Mouse (Mus musculus): Measurements from ENCODE around the gene Sgsm3.

Gene Sgsm3

DNA sequence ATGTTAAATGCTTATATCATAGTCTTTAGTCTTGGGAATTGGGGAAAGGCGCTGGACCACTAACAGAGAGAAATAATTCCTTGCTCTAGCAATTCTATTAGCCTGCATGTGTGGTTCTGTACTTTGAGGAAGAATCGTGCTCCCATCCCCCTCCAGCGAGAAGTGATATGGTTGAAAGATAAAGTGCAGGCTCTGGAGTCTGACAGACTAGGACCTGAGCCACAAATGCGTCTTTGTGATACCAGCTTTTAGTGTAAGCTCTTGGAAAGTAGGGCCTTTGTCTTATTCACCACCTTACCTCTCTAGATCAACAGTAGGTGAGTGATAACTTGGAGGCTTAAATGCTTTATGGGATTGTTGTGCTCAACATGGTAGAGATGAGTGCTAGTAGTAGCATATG is 3.6 kb downstream of the Sgsm3 start:
- no peak for DNase-seq (ENCODE audit: low spot score)

DNA sequence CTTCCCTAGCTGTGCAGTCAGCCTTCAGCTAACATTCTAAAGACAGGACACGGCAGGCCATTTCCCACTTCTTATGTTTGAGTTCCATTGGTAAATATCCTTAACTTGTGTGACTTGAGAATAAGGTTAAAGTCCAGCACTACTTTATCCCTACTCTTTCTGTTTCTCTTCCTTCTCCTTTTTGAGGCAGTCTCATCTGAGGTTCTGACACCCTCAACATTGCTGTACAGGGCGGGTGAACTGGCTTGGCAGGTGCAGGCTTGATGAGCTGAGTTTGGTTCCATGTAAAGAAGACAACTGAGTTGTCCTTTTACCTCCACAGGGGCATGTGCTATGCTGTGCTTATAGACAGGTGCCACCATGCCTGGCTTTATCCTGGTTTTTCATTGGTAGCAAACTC is 5.7 kb downstream of the Sgsm3 start:
- DNase-seq (ENCODE audit: low spot score), result no peak

DNA sequence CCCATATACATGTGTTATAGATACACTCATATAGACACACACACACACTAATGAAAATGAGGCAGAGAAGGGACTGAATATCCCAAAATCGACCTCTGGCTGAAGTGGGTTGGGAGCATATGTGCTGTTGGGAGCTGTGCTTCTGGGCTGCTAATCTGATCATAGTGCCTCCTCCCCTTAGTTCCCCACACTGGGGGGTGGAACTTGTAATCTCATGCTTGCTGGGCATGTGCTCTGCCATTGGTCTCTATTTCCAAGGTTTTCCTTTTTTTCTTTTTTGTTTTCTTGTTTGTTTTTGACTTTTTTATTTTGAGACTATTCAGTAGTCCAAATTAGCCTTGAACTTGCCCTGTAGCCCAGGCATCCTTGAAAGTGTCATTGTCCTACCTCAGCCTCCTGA is 10.8 kb downstream of the Sgsm3 start:
- no peak for DNase-seq (ENCODE audit: low spot score)

DNA sequence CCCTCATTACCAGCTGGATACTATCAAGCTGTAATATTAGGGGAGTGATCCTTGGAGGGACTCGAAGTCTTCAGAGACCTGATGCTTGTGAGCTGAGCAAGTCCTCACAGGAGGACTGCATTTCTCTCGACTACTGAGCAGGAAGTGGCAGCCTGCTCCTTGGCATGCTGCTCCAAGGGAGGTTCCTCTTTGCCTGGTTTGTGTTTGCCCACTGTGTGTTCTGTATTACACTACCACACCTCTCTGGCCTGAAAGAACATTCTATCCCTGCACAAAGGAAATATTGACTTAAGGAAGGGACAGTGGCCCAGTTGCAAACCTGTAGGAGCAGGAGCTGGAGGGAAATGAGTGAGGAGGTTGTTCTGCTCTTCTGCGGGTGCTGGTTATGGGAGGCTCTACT is 12.1 kb downstream of the Sgsm3 start:
- no peak for DNase-seq (ENCODE audit: low spot score)

DNA sequence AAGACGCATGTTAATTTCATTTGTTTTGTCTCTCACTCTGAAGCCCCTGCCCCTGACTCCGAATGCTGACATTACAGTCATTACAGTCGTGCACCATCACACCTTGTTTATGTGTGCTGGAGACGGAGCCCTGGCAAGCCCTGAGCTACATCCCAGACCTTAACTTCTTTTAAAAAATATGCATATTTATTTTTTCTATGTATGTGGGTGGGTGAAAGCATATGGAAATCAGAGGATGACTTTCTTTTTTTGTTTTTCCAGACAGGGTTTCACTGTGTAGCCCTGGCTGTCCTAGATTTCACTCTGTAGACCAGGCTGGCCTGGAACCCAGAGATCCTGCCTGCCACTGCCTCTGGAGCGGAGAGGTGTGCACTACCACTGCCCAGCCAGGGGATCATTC is 17.4 kb downstream of the Sgsm3 start:
- no peak for DNase-seq (ENCODE audit: low spot score)

DNA sequence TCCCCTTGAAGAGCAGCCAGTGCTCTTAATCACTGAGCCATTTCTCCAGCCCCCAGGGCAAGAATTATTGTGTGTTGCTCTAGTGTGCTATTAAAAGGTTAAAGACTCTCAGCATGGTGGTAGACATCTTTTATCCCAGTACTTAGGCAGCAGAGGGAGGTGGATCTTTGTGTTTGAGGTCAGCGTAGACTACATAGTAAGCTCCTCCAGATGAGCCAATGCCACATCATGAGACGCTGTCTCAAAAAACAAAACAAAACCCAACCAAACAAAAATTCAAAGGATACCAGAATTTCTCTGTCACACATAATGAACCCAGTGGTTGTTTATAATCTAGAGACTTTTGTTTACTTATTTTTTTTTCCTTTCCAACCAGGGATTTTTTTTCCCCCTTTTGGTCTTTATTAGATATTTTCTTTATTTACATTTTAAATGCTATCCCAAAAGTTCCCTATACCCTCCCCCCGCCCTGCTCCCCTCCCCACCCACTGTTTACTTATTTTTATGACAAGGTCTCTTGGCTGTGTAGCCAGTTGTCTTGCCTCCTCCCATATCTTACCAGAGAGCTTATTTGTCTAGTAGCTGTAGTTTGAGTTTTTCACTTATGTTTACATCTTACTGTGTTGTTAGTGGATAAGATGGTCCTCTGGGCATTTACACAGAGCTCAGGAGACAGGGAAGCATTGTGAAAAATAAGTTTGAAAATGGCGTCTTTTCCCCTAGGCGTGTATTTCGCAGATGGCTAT is 18.7 kb downstream of the Sgsm3 start:
- no peak for DNase-seq (ENCODE audit: low spot score)

DNA sequence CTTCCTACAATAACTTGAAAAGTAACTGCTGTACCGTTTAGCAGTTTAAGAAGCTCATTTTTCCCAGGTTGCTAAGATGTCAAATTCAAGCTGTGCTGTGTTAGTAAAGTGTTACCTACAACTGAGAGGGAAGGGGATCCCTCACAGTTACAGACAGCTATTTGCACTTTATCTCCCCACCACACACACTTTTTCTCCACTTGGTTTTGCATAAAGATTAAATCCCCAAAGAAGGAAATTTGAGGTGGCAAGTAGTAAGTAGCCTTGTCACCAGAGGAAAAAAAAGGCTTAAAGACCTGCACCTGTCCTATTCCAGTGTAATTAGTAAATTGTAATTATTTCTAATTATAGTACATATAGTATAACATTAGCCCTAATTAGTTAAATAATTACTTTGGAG is 19.5 kb downstream of the Sgsm3 start:
- DNase-seq (ENCODE audit: low spot score), result no peak

DNA sequence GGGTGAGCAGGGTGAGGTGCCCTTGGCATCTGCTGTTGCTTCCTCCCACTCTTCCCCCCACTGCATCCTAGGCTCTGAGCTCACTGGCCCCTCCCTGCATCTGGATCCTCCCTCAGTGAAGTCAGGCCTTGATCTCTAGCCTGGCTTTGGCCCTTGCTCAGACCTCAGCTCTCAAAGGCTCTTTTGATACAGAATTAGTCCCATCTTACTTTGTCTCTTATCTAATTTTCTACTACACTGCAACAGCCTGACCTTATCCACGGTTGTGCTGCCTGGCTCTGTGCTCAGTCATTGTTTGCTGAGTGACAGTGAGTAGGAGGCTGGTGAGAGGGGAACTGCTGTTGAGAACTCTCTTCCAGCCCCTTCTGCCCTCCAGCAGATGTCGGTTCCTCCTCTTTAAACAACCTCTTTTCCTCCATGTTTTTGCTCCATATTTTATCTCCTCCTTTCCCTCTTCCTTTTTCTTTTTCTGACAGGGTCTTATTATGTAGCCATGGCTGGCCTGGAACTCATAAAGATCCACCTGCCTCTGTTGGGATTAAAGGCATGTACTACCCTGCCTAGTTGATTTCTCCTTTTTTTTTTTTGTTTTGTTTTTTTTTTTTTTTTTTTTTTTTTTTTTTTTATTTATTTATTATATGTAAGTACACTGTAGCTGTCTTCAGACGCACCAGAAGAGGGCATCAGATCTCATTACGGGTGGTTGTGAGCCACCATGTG is 23.0 kb downstream of the Sgsm3 start:
- DNase-seq (ENCODE audit: low spot score), result no peak

DNA sequence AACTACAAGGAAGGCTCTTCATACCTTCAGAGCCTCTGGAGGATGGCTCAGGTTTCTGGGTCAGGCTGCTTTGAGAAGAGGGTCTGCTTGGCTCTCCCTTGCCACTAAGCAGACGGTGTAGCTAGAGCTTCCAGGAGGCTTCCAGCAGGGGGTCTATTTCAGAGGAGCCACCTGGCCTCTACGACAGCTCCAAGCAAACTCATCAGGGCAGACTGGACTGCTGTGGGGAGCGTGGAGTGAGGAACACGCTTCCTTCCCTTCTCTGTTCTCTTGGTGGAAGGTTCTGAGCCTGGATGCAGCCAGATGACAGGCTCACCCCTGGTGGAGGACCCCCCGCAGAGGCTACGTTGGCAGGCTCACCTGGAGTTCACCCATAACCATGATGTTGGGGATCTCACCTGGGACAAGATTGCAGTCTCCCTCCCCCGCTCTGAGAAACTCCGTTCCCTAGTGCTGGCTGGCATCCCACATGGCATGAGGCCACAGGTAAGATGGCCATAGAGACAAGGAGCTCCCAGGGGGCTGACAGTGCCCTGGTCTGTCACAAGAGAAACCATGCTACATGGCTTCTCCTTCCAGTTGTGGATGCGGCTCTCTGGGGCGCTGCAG is 28.7 kb downstream of the Sgsm3 start:
- no peak for DNase-seq (ENCODE audit: low spot score)

DNA sequence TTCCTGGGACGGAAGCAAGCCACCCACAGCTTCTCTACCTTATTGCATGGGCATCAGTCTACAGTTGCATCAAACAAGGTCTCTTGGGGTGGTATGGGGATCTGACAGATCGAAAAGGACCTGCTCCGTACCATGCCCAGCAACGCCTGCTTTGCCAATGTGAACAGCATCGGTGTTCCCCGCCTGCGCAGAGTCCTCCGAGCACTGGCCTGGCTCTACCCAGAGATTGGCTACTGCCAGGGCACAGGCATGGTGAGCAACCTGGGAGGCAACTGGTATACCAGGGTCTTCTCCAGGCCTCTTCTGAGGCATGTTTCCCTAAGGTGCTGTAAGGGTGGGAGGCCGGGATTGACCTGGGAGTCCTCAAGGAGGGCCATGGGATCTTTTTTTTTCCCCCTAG is 29.8 kb downstream of the Sgsm3 start:
- DNase-seq (ENCODE audit: low spot score), result no peak

DNA sequence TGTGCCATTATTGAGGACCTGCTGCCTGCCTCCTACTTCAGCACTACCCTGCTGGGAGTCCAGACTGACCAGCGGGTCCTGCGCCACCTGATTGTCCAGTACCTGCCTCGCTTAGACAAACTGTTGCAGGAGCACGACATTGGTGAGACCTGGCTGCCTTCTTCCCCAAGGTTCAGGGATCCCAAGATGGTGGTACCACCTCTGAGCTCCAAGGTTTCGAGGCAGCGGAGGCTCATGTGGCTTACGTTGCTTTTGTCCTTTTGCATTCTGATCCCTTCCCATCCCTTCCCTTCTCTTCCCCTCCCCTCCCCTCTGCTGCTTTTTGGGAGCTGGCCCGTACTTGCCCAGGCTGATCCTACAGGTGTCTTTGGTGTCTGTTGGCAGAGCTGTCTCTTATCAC is 30.3 kb downstream of the Sgsm3 start:
- DNase-seq (ENCODE audit: low spot score), result no peak

DNA sequence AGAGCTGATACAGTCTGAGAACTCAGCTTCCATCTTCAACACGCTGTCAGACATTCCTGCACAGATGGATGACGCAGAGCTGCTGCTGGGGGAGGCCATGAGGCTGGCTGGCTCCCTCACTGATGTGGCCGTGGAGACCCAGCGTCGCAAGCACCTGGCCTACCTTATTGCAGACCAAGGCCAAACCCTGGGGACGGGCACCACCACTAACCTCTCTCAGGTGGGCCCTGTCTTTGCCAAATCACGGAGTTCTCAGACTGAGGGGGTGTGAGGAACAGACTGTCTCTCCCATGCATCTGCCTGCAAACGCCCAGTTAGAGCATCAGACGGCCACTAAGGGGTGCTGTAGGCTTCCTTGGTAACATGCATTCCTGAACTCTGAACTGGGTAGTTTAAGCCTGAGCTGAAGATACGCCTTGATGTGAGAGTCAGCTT is 31.1 kb downstream of the Sgsm3 start:
- DNase-seq (ENCODE audit: low spot score), result no peak

DNA sequence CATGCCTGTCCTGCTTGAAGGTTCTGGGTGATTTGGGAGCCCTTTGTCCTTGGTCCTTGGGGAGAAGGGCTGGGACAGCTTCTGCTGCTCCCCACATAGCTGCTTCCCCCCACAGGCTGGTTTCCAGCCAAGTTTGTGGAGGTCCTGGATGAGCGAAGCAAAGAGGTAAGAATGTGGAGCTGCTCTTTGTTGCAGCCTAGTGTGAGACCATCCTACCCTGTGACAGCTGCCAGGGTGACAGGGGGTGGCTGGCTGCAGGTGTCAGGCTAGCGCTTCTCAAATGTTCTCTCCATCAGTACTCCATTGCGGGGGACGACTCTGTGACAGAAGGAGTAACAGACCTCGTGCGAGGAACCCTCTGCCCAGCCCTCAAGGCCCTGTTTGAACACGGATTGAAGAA is 32.5 kb downstream of the Sgsm3 start:
- no peak for DNase-seq (ENCODE audit: low spot score)

DNA sequence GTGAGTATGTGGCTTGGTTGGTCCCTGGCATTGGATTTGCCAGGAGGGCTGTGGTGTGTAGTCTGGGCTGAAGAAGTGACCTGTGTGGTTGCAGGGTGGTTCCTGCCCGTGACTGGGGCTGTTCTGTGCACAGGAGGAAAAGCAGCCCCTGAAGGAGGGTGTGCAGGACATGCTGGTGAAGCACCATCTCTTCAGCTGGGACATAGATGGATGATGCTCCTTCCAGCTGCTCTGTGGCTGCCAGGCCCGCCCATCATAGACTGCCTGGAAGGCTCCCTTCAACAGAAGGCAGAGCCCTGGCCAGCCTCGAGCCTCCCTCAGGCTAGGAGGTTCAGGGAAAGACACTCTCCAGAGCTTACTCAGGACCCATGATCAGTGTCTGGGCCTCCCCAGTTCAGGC is 34.0 kb downstream of the Sgsm3 start:
- no peak for DNase-seq (ENCODE audit: low spot score)

DNA sequence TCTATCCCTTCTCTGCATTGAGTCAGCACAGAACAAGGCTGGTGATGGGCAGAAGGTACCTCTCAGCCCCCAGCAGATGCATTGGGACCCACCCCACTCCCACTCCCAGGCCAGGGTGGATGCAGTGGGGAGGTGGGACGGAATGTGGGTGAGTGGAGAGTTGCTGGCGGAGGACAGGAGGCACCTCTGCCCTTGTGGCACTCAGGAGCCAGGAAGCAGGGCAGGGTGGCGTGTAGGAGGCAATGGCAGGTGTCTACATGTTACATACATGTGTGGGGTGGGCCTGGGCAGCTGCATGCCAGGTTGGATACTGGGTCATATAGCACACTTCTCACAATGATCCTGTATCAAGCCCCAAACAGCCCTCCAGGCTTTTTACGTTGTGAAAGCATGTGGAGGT is 34.8 kb downstream of the Sgsm3 start:
- no peak for DNase-seq (ENCODE audit: low spot score)

DNA sequence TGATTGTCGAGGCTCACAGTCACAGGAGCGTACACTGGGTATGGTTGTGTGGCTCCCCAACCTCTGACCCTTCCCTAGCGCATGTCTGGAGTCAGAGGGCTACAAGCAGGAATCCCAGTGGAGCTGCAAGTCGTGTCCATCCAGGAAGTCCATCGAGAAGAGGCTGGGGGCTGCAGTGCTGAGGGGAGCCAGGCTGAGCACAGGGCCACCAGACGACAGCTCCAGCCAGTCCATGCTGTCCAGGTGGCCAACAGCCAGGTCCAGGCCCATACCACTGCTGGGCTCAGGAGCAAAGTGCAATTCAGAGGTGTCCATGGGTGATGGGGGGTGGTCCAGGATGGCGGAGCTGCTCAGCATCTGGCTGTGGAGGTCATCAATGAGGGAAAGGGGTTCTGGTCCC is 35.6 kb downstream of the Sgsm3 start:
- no peak for DNase-seq (ENCODE audit: low spot score)

DNA sequence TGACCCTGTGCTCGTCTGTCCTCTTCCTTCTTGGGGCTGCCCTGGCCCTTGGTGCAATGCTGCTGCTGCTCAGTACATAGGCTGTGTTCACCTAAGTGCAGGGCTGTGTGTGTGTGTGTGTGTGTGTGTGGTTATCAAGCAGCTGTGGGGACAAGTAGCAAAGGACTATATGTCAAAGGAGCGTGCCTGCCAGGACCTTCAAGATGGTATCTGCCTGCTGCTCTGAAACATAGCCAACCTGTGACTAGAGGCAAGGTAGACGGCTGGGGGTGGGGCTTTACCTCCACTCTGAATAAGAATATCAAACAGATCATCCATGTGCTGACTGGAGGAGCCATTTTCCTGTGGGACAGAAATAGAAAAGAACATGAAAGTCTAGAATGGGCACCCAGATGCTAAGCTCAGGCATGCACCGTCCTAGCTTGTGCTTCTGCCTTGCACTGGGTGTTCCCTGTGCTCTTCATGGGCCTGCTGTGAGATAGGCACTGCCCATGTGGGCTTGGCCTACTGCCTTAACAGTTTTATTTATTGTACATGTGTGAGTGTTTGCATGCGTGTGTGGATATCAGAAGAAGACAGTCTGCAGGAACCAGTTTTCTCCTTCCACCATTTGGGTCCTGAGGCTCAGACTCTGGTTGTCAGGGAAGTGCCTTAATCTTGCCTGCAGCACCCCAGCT is 37.6 kb downstream of the Sgsm3 start:
- no peak for DNase-seq (ENCODE audit: low spot score)

DNA sequence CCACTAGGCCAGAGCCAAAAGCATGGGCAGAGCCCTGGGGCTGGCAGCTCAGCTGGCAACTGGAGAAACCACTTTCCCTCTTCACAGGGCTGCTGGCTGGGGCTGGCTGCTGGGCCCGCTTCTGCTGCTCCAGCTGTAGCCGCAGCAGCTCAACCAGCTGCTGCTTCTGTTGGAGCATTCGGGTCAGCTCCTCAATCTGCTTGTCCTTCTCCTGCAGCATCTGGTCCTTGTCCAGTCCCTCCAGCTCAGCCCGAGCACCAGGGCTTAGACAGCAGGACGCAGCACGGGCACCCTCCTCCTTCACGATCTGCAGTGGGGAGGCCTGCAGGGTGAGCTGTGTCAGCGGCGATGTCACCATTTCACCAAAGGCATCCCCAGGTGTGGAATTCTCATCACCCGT is 38.9 kb downstream of the Sgsm3 start:
- DNase-seq (ENCODE audit: low spot score), result no peak

DNA sequence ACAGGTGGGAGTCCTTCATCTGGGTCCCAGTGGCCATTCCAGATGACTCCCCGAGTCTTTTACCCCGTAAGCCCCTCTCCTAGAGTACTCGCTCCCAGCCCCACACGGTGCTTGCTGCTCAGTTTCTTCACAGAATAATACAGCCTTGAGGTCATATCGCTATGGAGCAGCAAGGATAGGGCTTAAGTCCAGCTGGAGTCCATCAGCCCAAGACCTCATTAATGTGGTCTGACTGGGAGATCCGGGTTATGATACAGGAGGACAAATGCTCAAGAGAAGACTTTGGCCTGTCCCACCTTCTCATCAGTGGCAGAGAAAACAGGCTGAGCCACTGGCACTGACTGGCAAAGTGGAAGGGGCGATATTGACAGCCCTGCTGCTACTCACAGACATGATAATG is 39.7 kb downstream of the Sgsm3 start:
- DNase-seq (ENCODE audit: low spot score), result no peak

DNA sequence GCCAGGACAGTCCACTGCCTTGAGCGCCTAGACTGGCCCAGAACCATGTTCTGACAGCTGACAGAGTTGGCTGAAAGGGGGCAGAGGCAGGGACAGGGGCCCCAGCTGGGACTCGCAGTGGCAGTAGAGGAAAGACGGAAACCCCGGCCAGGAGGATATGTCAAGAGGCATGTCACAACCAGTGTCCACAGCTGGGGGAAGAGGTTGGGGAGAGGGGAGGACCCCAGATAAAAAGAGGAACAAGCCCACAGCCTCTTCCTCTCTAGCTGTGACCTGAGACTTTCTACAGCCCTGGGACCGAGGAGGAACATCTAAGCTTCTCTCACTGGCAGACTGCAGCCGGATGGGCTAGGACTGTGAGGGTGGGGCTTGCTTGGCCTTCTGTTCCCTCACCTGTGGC is 43.8 kb downstream of the Sgsm3 start:
- DNase-seq (ENCODE audit: low spot score), result no peak

DNA sequence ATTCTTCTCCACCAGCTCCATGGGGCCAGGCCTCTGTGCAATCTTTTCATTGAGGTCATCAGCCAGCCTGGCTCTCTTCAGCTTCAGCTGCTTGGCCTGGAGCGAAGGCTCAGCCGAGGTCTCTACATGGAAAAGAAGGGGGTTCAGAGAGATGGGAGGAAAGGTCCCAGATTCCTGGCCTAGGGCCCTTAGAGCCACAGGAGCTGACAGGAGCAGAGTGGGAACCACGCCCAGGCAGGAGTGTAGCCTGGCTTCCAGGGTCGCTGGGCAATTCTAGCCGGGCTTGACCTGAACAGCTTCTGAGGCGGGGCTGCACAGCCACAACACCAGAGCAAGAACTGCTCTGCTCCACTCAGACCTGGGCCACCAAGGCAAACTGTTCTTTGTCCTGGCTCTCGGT is 44.9 kb downstream of the Sgsm3 start:
- DNase-seq (ENCODE audit: low spot score), result no peak

DNA sequence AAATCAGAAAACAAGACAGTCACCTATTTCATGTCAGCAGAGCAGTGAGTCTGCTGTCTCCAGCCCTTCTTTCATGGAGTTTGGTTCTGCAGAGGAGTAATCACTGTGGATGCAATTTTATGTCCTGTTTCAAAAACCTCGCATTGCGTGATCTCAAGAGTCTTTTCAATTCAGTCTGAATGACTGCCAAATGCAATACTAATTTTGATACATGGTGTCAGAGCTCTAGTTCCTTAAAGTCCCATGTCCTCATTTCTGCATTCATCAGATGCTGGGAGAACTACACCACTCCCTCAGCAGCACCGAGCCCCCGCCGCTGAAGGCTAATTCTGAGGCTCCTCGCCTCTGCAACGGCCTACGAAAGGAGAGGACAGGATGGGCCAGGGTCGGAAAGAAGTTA is 46.3 kb downstream of the Sgsm3 start:
- DNase-seq (ENCODE audit: low spot score), result no peak

DNA sequence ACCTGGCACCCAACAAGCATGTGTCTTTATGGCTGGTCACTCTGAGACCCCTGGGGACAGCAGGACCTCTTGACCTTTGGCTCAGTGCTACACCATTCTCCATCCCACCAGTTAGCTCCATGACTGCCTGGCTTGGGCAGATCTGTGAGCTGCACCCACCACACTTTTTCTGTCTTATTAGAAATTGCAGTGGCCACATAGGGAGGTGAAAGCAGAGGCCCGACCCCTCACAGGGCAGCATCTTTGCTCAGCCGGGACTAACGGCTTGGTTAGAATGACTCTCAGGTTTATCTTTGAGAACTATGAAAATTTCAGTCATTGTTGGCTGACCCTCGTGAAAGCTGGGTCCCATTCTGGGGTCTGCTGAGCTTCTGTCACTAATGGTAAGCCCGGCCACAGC is 49.3 kb downstream of the Sgsm3 start:
- DNase-seq (ENCODE audit: low spot score), result no peak

Data from ovary, adult 18-20 months (tissue).